Mouse (Mus musculus): ENCODE measurements around the gene Cdv3. TPM values are rescaled to one million over a fixed set of nuclear protein-coding genes. Genes with fewer than 3 reads are reported as not detected.
"Not testable (repeated sequence)": the region's sequence is repeated elsewhere in the genome, so short reads cannot be mapped to it uniquely, and the experiment has no call there.

The Cdv3 gene
- polyA plus RNA-seq, 1 experiment = 47.9 TPM

GRCm38 (mm10) chr9:103357893-103358292 lies 7.7 kb downstream of the Cdv3 start:
- TF ChIP-seq CTCF (IDR thresholded peaks at IDR 0.05; ENCODE audit: extremely low read depth, insufficient read depth, low read length) = no peak
- no peak for TF ChIP-seq POLR2A (IDR thresholded peaks at IDR 0.05; ENCODE audit: extremely low read depth, insufficient read depth, low read length)

GRCm38 (mm10) chr9:103353500-103354260 lies 12.0 kb downstream of the Cdv3 start:
- not testable (repeated sequence) for H3K27ac ChIP-seq (ENCODE audit: insufficient read depth, low read length); H3K4me1 ChIP-seq (ENCODE audit: control insufficient read depth, insufficient read depth, low read length); H3K4me3 ChIP-seq (ENCODE audit: insufficient read depth, low read length)

More at GRCm38 (mm10) chr9:103357893-103358292, 7.7 kb downstream of the Cdv3 start:
- Histone ChIP-seq H3K27ac (ENCODE audit: insufficient read depth, low read length) (no peak overlapping the region), H3K4me3 (ENCODE audit: insufficient read depth, low read length) (no peak overlapping the region), H3K4me1 (ENCODE audit: control insufficient read depth, insufficient read depth, low read length) (peaks cover 3% of the 10 kb centered on the region)

- Histone ChIP-seq H3K27ac (ENCODE audit: insufficient read depth, low read length) (no peak overlapping the region), H3K4me1 (ENCODE audit: control insufficient read depth, insufficient read depth, low read length) (no peaks in the 10 kb centered on the region), H3K4me3 (ENCODE audit: insufficient read depth, low read length) (no peak overlapping the region)
- TF ChIP-seq POLR2A (IDR thresholded peaks at IDR 0.05; ENCODE audit: extremely low read depth, insufficient read depth, low read length) = no peak
- TF ChIP-seq CTCF (IDR thresholded peaks at IDR 0.05; ENCODE audit: extremely low read depth, insufficient read depth, low read length) = no peak
These were observed 16.8 kb downstream of the Cdv3 start for GRCm38 (mm10) chr9:103348791-103349190.

- H3K27ac ChIP-seq (ENCODE audit: insufficient read depth, low read length) = no peak overlapping the region
- no peaks in the 10 kb centered on the region for H3K4me1 ChIP-seq (ENCODE audit: control insufficient read depth, insufficient read depth, low read length)
- H3K4me3 ChIP-seq (ENCODE audit: insufficient read depth, low read length) = no peak overlapping the region
- TF ChIP-seq POLR2A (IDR thresholded peaks at IDR 0.05; ENCODE audit: extremely low read depth, insufficient read depth, low read length) (no peak), CTCF (IDR thresholded peaks at IDR 0.05; ENCODE audit: extremely low read depth, insufficient read depth, low read length) (no peak)
These were observed 17.6 kb downstream of the Cdv3 start for GRCm38 (mm10) chr9:103347996-103348490.

- no peaks in the 10 kb centered on the region for H3K4me1 ChIP-seq (ENCODE audit: control insufficient read depth, insufficient read depth, low read length)
These were observed 18.6 kb downstream of the Cdv3 start for GRCm38 (mm10) chr9:103347045-103347444.

GRCm38 (mm10) chr9:103336912-103337311 lies 28.7 kb downstream of the Cdv3 start:
- Histone ChIP-seq H3K27ac (ENCODE audit: insufficient read depth, low read length) (no peak overlapping the region; the same call in 1 of the 2 replicates), H3K4me3 (ENCODE audit: insufficient read depth, low read length) (no peak overlapping the region), H3K4me1 (ENCODE audit: control insufficient read depth, insufficient read depth, low read length) (peaks cover 8% of the 10 kb centered on the region)
- no peak for TF ChIP-seq CTCF (IDR thresholded peaks at IDR 0.05; ENCODE audit: extremely low read depth, insufficient read depth, low read length)
- no peak for TF ChIP-seq POLR2A (IDR thresholded peaks at IDR 0.05; ENCODE audit: extremely low read depth, insufficient read depth, low read length)

More at GRCm38 (mm10) chr9:103347045-103347444, 18.6 kb downstream of the Cdv3 start:
- TF ChIP-seq POLR2A (IDR thresholded peaks at IDR 0.05; ENCODE audit: extremely low read depth, insufficient read depth, low read length) (no peak), CTCF (IDR thresholded peaks at IDR 0.05; ENCODE audit: extremely low read depth, insufficient read depth, low read length) (no peak)
- no peak overlapping the region for H3K27ac ChIP-seq (ENCODE audit: insufficient read depth, low read length)
- H3K4me3 ChIP-seq (ENCODE audit: insufficient read depth, low read length) = no peak overlapping the region

GRCm38 (mm10) chr9:103332663-103333062 lies 33.0 kb downstream of the Cdv3 start:
- no peak overlapping the region for H3K27ac ChIP-seq (ENCODE audit: insufficient read depth, low read length)
- no peak for TF ChIP-seq CTCF (IDR thresholded peaks at IDR 0.05; ENCODE audit: extremely low read depth, insufficient read depth, low read length)
- TF ChIP-seq POLR2A (IDR thresholded peaks at IDR 0.05; ENCODE audit: extremely low read depth, insufficient read depth, low read length) = no peak
- H3K4me3 ChIP-seq (ENCODE audit: insufficient read depth, low read length) = no peak overlapping the region
- peaks cover 8% of the 10 kb centered on the region for H3K4me1 ChIP-seq (ENCODE audit: control insufficient read depth, insufficient read depth, low read length)

GRCm38 (mm10) chr9:103326449-103326848 lies 39.2 kb downstream of the Cdv3 start:
- Histone ChIP-seq H3K4me1 (ENCODE audit: control insufficient read depth, insufficient read depth, low read length) (no peaks in the 10 kb centered on the region), H3K4me3 (ENCODE audit: insufficient read depth, low read length) (no peak overlapping the region)
- TF ChIP-seq POLR2A (IDR thresholded peaks at IDR 0.05; ENCODE audit: extremely low read depth, insufficient read depth, low read length) (no peak), CTCF (IDR thresholded peaks at IDR 0.05; ENCODE audit: extremely low read depth, insufficient read depth, low read length) (no peak)

GRCm38 (mm10) chr9:103324678-103325077 lies 41.0 kb downstream of the Cdv3 start:
- Histone ChIP-seq H3K4me3 (ENCODE audit: insufficient read depth, low read length) (no peak overlapping the region), H3K27ac (ENCODE audit: insufficient read depth, low read length) (no peak overlapping the region), H3K4me1 (ENCODE audit: control insufficient read depth, insufficient read depth, low read length) (no peaks in the 10 kb centered on the region)
- TF ChIP-seq CTCF (IDR thresholded peaks at IDR 0.05; ENCODE audit: extremely low read depth, insufficient read depth, low read length) (no peak), POLR2A (IDR thresholded peaks at IDR 0.05; ENCODE audit: extremely low read depth, insufficient read depth, low read length) (no peak)

More at GRCm38 (mm10) chr9:103326449-103326848, 39.2 kb downstream of the Cdv3 start:
- no peak overlapping the region for H3K27ac ChIP-seq (ENCODE audit: insufficient read depth, low read length)

- Histone ChIP-seq H3K4me1 (ENCODE audit: control insufficient read depth, insufficient read depth, low read length) (peaks cover 2% of the 10 kb centered on the region), H3K27ac (ENCODE audit: insufficient read depth, low read length) (no peak overlapping the region), H3K4me3 (ENCODE audit: insufficient read depth, low read length) (no peak overlapping the region)
- TF ChIP-seq POLR2A (IDR thresholded peaks at IDR 0.05; ENCODE audit: extremely low read depth, insufficient read depth, low read length) (no peak), CTCF (IDR thresholded peaks at IDR 0.05; ENCODE audit: extremely low read depth, insufficient read depth, low read length) (no peak)
These were observed 55.8 kb downstream of the Cdv3 start for GRCm38 (mm10) chr9:103309832-103310231.
